Mouse (Mus musculus) thymus, adult 2 months (tissue): Measurements from ENCODE around the gene Itpr1. TPM values are rescaled to one million over a fixed set of nuclear protein-coding genes. Genes with fewer than 3 reads are reported as not detected.

Experiments
- DNase-seq: peaks from one replicate; pipeline ENCODE4 v3.0.0; 2021
- H3K27ac ChIP-seq: fragments of 200-500 bp; 2 replicates; pipeline ENCODE4 v1.5.1; 2012; ENCODE audit warnings: low read length, control low read depth; ENCODE audit not compliant: control insufficient read depth, insufficient read depth
- H3K27me3 ChIP-seq: fragments of 200-500 bp; 2 replicates; pipeline ENCODE4 v1.6.1; 2012; ENCODE audit warnings: mild to moderate bottlenecking, low read length, moderate library complexity, mixed read lengths; ENCODE audit not compliant: control insufficient read depth, insufficient read depth
- H3K36me3 ChIP-seq: fragments of 200-500 bp; 2 replicates; pipeline ENCODE4 v1.6.1; 2012; ENCODE audit warnings: mild to moderate bottlenecking, low read length, moderate library complexity; ENCODE audit not compliant: control insufficient read depth, insufficient read depth
- H3K4me1 ChIP-seq: fragments of 200-500 bp; replicated peaks from 2 replicates; pipeline ENCODE4 v1.6.1; 2012; ENCODE audit warnings: low read length; ENCODE audit not compliant: control insufficient read depth, insufficient read depth
- H3K4me3 ChIP-seq: fragments of 200-500 bp; 2 replicates; pipeline ENCODE4 v1.5.1; 2012; ENCODE audit warnings: mild to moderate bottlenecking, low read length, control low read depth, moderate library complexity; ENCODE audit not compliant: control insufficient read depth, insufficient read depth
- CTCF ChIP-seq: fragments of 200-500 bp; IDR thresholded peaks from 2 replicates; pipeline ENCODE4 v1.5.1; 2012; ENCODE audit warnings: mild to moderate bottlenecking, control low read depth, low read length, moderate library complexity, borderline replicate concordance; ENCODE audit not compliant: control insufficient read depth, poor library complexity, insufficient read depth; ENCODE audit errors: extremely low read depth
- POLR2A ChIP-seq: fragments of 200-500 bp; IDR thresholded peaks from 2 replicates; pipeline ENCODE4 v1.6.1; 2012; ENCODE audit warnings: mild to moderate bottlenecking, low read length, control low read depth, moderate library complexity; ENCODE audit not compliant: control insufficient read depth, poor library complexity, insufficient read depth; ENCODE audit errors: extremely low read depth
- WGBS: fragments of 180-500 bp; shearing (Covaris S2); methylation state at CpG from one replicate; pipeline ENCODE4 v1.1.7; 2018; 5-methylcytosine and 5-hydroxymethylcytosine counted together
- polyA plus RNA-seq: library from polyadenylated mRNA; depleted of rRNA; stranded (reverse); fragments of >200 nt; gene quantifications from 2 replicates; pipeline ENCODE4 v1.2.3, GENCODE M21; 2012

Gene Itpr1
- polyA plus RNA-seq, 1 experiment: 28.8 TPM

GRCm38 (mm10) chr6:108518552-108518951 lies 305.7 kb downstream of the Itpr1 start:
- 93% methylated on average over 14 of the region's 14 CpGs for WGBS
- DNase-seq: no peak
- TF ChIP-seq CTCF: no peak
- no peak for TF ChIP-seq POLR2A
- Histone ChIP-seq H3K27me3 (no peaks in the 10 kb centered on the region), H3K4me3 (no peak overlapping the region), H3K4me1 (peaks cover 6% of the 10 kb centered on the region), H3K27ac (no peak overlapping the region), H3K36me3 (peaks cover 24% of the 10 kb centered on the region)

- H3K36me3 ChIP-seq: peaks cover 27% of the 10 kb centered on the region
- no peak for DNase-seq
- H3K4me1 ChIP-seq: peaks cover 10% of the 10 kb centered on the region
- H3K4me3 ChIP-seq: no peak overlapping the region
- WGBS: 92% methylated on average over 9 of the region's 9 CpGs
- no peak overlapping the region for H3K27ac ChIP-seq
- TF ChIP-seq POLR2A (no peak), CTCF (no peak)
- H3K27me3 ChIP-seq: no peaks in the 10 kb centered on the region
Observed at GRCm38 (mm10) chr6:108519327-108519726, 306.4 kb downstream of the Itpr1 start.

GRCm38 (mm10) chr6:108523956-108524616 lies 311.2 kb downstream of the Itpr1 start:
- H3K4me1 ChIP-seq: peaks cover 17% of the 10 kb centered on the region
- WGBS: 67% methylated on average over 16 of the region's 16 CpGs
- TF ChIP-seq CTCF (no peak), POLR2A (no peak)
- H3K36me3 ChIP-seq: peaks cover 12% of the 10 kb centered on the region
- H3K27me3 ChIP-seq: no peaks in the 10 kb centered on the region
- peak; percentile 26 for DNase-seq
- H3K27ac ChIP-seq: 0 out of 2 replicates have a peak overlapping the region, but pooled peaks have one; percentile 25
- no peak overlapping the region for H3K4me3 ChIP-seq

GRCm38 (mm10) chr6:108524617-108525010 lies 311.7 kb downstream of the Itpr1 start:
- peaks cover 17% of the 10 kb centered on the region for H3K4me1 ChIP-seq
- no peak for DNase-seq
- H3K27me3 ChIP-seq: no peaks in the 10 kb centered on the region
- WGBS: 95% methylated on average over 10 of the region's 10 CpGs
- H3K4me3 ChIP-seq: no peak overlapping the region
- TF ChIP-seq CTCF (no peak), POLR2A (no peak)
- no peak overlapping the region for H3K27ac ChIP-seq
- H3K36me3 ChIP-seq: peaks cover 6% of the 10 kb centered on the region

- TF ChIP-seq POLR2A: no peak
- no peak for TF ChIP-seq CTCF
- Histone ChIP-seq H3K4me3 (no peak overlapping the region), H3K36me3 (peaks cover 6% of the 10 kb centered on the region; the same call in 1 of the 2 replicates), H3K27me3 (no peaks in the 10 kb centered on the region), H3K27ac (no peak overlapping the region), H3K4me1 (peaks cover 37% of the 10 kb centered on the region)
- DNase-seq: no peak
- WGBS: 90% methylated on average over 3 of the region's 3 CpGs
Observed at GRCm38 (mm10) chr6:108527560-108527959, 314.7 kb downstream of the Itpr1 start.

GRCm38 (mm10) chr6:108527993-108528392 lies 315.1 kb downstream of the Itpr1 start:
- H3K27me3 ChIP-seq: no peaks in the 10 kb centered on the region
- no peak for TF ChIP-seq POLR2A
- TF ChIP-seq CTCF: no peak
- no peak overlapping the region for H3K27ac ChIP-seq
- H3K4me3 ChIP-seq: no peak overlapping the region
- peaks cover 6% of the 10 kb centered on the region; the same call in 1 of the 2 replicates for H3K36me3 ChIP-seq
- H3K4me1 ChIP-seq: peaks cover 41% of the 10 kb centered on the region
- no peak for DNase-seq

- H3K4me1 ChIP-seq: peaks cover 45% of the 10 kb centered on the region
- no peak for TF ChIP-seq CTCF
- TF ChIP-seq POLR2A: no peak
- no peak overlapping the region for H3K4me3 ChIP-seq
- no peaks in the 10 kb centered on the region for H3K27me3 ChIP-seq
- no peaks in the 10 kb centered on the region for H3K36me3 ChIP-seq
- 96% methylated on average over 3 of the region's 3 CpGs for WGBS
- no peak overlapping the region for H3K27ac ChIP-seq
- no peak for DNase-seq
Observed at GRCm38 (mm10) chr6:108529150-108529549, 316.3 kb downstream of the Itpr1 start.
